Mouse (Mus musculus) heart, adult 2 months (tissue): ENCODE measurements at regions not wholly inside any gene's neighbourhood (a gene's known extent, or its start where the extent isn't known, plus 50 kb on each side); places are given as distances from the start of the nearest gene placed in this dataset.

Experiments used
- CTCF ChIP-seq: fragments of 200-600 bp; IDR thresholded peaks from 2 replicates; pipeline ENCODE4 v1.8.1; 2022; ENCODE audit warnings: antibody characterized with exemption, mild to moderate bottlenecking, moderate library complexity
- EP300 ChIP-seq: fragments of 200-500 bp; IDR thresholded peaks from 2 replicates; pipeline ENCODE4 v1.6.1; 2011; ENCODE audit warnings: low read depth, low read length, control low read depth; ENCODE audit not compliant: insufficient read depth

DNA sequence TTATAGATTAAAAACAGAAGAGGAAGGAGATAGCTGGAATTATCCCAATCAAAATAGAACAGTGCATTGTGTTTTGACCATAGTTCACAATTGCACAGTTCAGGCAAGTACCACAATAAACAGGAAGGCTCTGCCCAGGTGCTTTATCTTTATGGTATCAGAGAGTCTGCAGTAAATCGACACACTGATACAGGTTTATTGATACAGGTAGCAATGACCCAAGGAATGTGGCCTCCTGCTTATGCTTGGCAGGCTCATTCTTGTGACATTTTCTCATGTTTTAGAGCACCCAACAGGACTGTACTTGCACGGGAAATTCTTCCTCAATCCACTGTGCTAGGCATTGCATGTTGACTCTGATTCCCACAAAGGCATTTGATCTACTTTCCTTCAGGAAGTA, 259.2 kb upstream of the Lrrc3b start:
- TF ChIP-seq EP300 (no peak), CTCF (no peak)
